Mouse (Mus musculus) ovary, adult 2 months (tissue): Measurements from ENCODE around the gene Kcnab1. TPM values are rescaled to one million over a fixed set of nuclear protein-coding genes. Genes with fewer than 3 reads are reported as not detected.

ENCODE experiments used
- polyA plus RNA-seq: library from polyadenylated mRNA; depleted of rRNA; stranded (reverse); fragments of >200 nt; gene quantifications from 2 replicates; pipeline ENCODE4 v1.2.3, GENCODE M21; 2012; rRNA removed

The Kcnab1 gene
- polyA plus RNA-seq: 5.7 and 6.8 TPM in 2 replicates

DNA sequence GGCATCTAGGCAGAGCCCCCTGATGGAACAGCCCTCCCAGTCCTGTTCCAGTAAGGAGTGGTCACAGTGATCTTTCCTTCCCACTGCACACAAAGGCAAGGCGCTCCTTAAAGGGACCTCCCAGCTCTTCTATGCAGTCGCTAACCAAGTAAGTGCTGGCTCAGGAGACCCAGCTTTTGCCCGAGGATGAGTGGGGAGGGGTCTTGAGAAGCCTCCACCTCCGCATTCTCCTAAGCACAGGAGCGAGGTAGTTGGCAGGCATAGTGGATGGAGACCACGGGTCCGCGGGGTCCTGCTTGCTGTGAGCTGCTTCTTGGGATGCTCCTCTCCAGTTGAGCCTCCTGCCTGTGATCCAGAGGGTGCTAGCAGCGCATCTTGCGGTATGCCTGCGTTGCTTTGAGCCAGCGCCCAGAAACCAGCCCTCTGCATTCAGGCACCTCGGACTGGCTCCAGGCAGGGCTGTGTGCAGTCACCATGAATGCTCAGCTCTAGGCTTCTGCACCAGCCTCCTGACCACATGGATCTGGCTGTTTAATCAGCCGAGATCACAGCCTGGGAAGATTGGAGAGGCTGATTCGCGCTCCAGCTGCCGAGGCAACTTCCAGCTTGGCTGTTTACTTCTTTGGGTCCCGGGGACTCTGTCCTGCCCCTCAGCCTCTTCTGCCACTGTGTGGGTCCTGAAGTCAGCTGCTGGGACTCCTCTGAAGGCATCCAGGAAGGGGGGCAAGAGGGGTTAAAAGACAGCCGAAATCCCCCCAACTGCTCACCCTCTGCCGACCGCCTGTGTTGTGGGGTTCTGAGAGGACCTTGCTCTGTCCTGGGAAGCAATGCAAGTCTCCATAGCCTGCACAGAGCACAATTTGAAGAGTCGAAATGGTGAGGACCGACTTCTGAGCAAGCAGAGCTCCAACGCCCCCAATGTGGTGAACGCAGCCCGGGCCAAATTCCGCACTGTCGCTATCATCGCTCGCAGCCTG lies at the start of gene Kcnab1:
TSS of gene Kcnab1 (plus strand) at position 440 of the 977 bp plus-strand sequence.

DNA sequence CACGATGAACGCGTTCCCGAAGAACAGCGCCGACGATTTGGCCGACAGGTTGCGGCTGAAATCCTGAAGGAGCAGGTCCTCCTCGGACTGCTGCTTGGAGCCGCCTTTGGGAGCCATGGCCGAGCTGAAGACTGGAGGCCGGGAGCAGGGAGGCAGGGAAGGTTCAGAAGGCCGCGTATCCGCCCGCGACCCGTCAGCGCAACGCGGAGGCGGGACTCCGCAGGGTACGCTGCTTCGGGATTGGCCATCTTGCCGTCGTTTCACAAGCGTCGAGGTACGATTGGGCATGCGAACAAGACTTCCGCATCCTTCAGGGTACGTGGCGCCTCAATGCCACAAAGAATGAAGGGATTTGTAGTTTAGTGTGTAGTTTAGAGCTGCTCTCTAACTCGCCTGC lies 283.2 kb downstream of the Kcnab1 start, which contains the start of gene Ssr3:
TSS of gene Ssr3 (minus strand) at position 203 of the 397 bp plus-strand sequence.

